Mouse (Mus musculus): ENCODE measurements around the gene Wdr25. TPM values are rescaled to one million over a fixed set of nuclear protein-coding genes. Genes with fewer than 3 reads are reported as not detected.

Gene Wdr25
- polyA plus RNA-seq, 1 experiment: 9.8 TPM

- Histone ChIP-seq H3K27me3 (replicated peaks) (no peaks in the 10 kb centered on the region), H3K36me3 (replicated peaks; ENCODE audit: low read length) (no peaks in the 10 kb centered on the region), H3K4me3 (replicated peaks) (no peak overlapping the region), H3K9me3 (peaks cover 9% of the 10 kb centered on the region; the same call in 1 of the 2 replicates), H3K4me1 (peaks cover 4% of the 10 kb centered on the region; the same call in 1 of the 2 replicates)
- TF ChIP-seq GATA1 (IDR thresholded peaks at IDR 0.05; ENCODE audit: borderline replicate concordance, low read length) (no peak), FLI1 (IDR thresholded peaks at IDR 0.05; ENCODE audit: low read length) (no peak)
Measured at GRCm38 (mm10) chr12:108993046-108993445, 99.6 kb downstream of the Wdr25 start.

GRCm38 (mm10) chr12:108994436-108995031, 101.1 kb downstream of the Wdr25 start:
- H3K9me3 ChIP-seq: 0 out of 2 replicates have a peak, but pooled peaks cover under 1% of the 10 kb centered on the region
- no peak overlapping the region for H3K4me3 ChIP-seq (replicated peaks)
- TF ChIP-seq FLI1 (IDR thresholded peaks at IDR 0.05; ENCODE audit: low read length) (no peak), GATA1 (IDR thresholded peaks at IDR 0.05; ENCODE audit: borderline replicate concordance, low read length) (no peak)
- peaks cover 4% of the 10 kb centered on the region; the same call in 1 of the 2 replicates for H3K4me1 ChIP-seq
- no peaks in the 10 kb centered on the region for H3K36me3 ChIP-seq (replicated peaks; ENCODE audit: low read length)
- H3K27me3 ChIP-seq (replicated peaks): no peaks in the 10 kb centered on the region

- Histone ChIP-seq H3K4me1 (no peaks in the 10 kb centered on the region), H3K4me3 (replicated peaks) (no peak overlapping the region), H3K27me3 (replicated peaks) (no peaks in the 10 kb centered on the region), H3K36me3 (replicated peaks; ENCODE audit: low read length) (no peaks in the 10 kb centered on the region), H3K9me3 (no peaks in the 10 kb centered on the region)
- TF ChIP-seq FLI1 (IDR thresholded peaks at IDR 0.05; ENCODE audit: low read length) (no peak), GATA1 (IDR thresholded peaks at IDR 0.05; ENCODE audit: borderline replicate concordance, low read length) (no peak)
Measured at GRCm38 (mm10) chr12:108995976-108996636, 102.7 kb downstream of the Wdr25 start.

GRCm38 (mm10) chr12:108997249-108997648, 103.8 kb downstream of the Wdr25 start:
- H3K4me3 ChIP-seq (replicated peaks): no peak overlapping the region
- no peaks in the 10 kb centered on the region for H3K9me3 ChIP-seq

GRCm38 (mm10) chr12:109002978-109003377, 109.5 kb downstream of the Wdr25 start:
- Histone ChIP-seq H3K27me3 (replicated peaks) (no peaks in the 10 kb centered on the region), H3K4me1 (no peaks in the 10 kb centered on the region; the same call in 1 of the 2 replicates), H3K9me3 (no peaks in the 10 kb centered on the region), H3K36me3 (replicated peaks; ENCODE audit: low read length) (no peaks in the 10 kb centered on the region), H3K4me3 (replicated peaks) (no peak overlapping the region)
- TF ChIP-seq GATA1 (IDR thresholded peaks at IDR 0.05; ENCODE audit: borderline replicate concordance, low read length) (no peak), FLI1 (IDR thresholded peaks at IDR 0.05; ENCODE audit: low read length) (no peak)

More at GRCm38 (mm10) chr12:108997249-108997648, 103.8 kb downstream of the Wdr25 start:
- no peaks in the 10 kb centered on the region for H3K27me3 ChIP-seq (replicated peaks)
- H3K36me3 ChIP-seq (replicated peaks; ENCODE audit: low read length): no peaks in the 10 kb centered on the region
- TF ChIP-seq GATA1 (IDR thresholded peaks at IDR 0.05; ENCODE audit: borderline replicate concordance, low read length) (no peak), FLI1 (IDR thresholded peaks at IDR 0.05; ENCODE audit: low read length) (no peak)
- H3K4me1 ChIP-seq: no peaks in the 10 kb centered on the region

- Histone ChIP-seq H3K9me3 (no peaks in the 10 kb centered on the region), H3K4me3 (replicated peaks) (no peak overlapping the region), H3K4me1 (no peaks in the 10 kb centered on the region; the same call in 1 of the 2 replicates), H3K36me3 (replicated peaks; ENCODE audit: low read length) (no peaks in the 10 kb centered on the region), H3K27me3 (replicated peaks) (no peaks in the 10 kb centered on the region)
- TF ChIP-seq GATA1 (IDR thresholded peaks at IDR 0.05; ENCODE audit: borderline replicate concordance, low read length) (no peak), FLI1 (IDR thresholded peaks at IDR 0.05; ENCODE audit: low read length) (no peak)
Measured at GRCm38 (mm10) chr12:109010070-109010649, 116.7 kb downstream of the Wdr25 start.

GRCm38 (mm10) chr12:109022181-109022691, 128.8 kb downstream of the Wdr25 start:
- Histone ChIP-seq H3K9me3 (peaks cover 5% of the 10 kb centered on the region; the same call in 1 of the 2 replicates), H3K27me3 (replicated peaks) (no peaks in the 10 kb centered on the region), H3K36me3 (replicated peaks; ENCODE audit: low read length) (peaks cover 19% of the 10 kb centered on the region), H3K4me3 (replicated peaks) (no peak overlapping the region), H3K4me1 (no peaks in the 10 kb centered on the region)
- no peak for TF ChIP-seq GATA1 (IDR thresholded peaks at IDR 0.05; ENCODE audit: borderline replicate concordance, low read length)
- no peak for TF ChIP-seq FLI1 (IDR thresholded peaks at IDR 0.05; ENCODE audit: low read length)

- no peak overlapping the region for H3K4me3 ChIP-seq (replicated peaks)
- H3K9me3 ChIP-seq: peaks cover 12% of the 10 kb centered on the region
- no peaks in the 10 kb centered on the region for H3K4me1 ChIP-seq
- no peaks in the 10 kb centered on the region for H3K27me3 ChIP-seq (replicated peaks)
- H3K36me3 ChIP-seq (replicated peaks; ENCODE audit: low read length): peaks cover 26% of the 10 kb centered on the region
- TF ChIP-seq GATA1 (IDR thresholded peaks at IDR 0.05; ENCODE audit: borderline replicate concordance, low read length) (no peak), FLI1 (IDR thresholded peaks at IDR 0.05; ENCODE audit: low read length) (no peak)
Measured at GRCm38 (mm10) chr12:109022966-109023365, 129.5 kb downstream of the Wdr25 start.

GRCm38 (mm10) chr12:109023780-109024179, 130.3 kb downstream of the Wdr25 start:
- Histone ChIP-seq H3K4me3 (replicated peaks) (no peak overlapping the region), H3K27me3 (replicated peaks) (no peaks in the 10 kb centered on the region), H3K4me1 (no peaks in the 10 kb centered on the region), H3K36me3 (replicated peaks; ENCODE audit: low read length) (peaks cover 28% of the 10 kb centered on the region), H3K9me3 (peaks cover 18% of the 10 kb centered on the region)
- TF ChIP-seq FLI1 (IDR thresholded peaks at IDR 0.05; ENCODE audit: low read length): no peak
- no peak for TF ChIP-seq GATA1 (IDR thresholded peaks at IDR 0.05; ENCODE audit: borderline replicate concordance, low read length)

GRCm38 (mm10) chr12:109037026-109037425, 143.6 kb downstream of the Wdr25 start:
- H3K4me1 ChIP-seq: no peaks in the 10 kb centered on the region
- no peak overlapping the region for H3K4me3 ChIP-seq (replicated peaks)
- peaks cover 19% of the 10 kb centered on the region for H3K9me3 ChIP-seq
- H3K36me3 ChIP-seq (replicated peaks; ENCODE audit: low read length): no peaks in the 10 kb centered on the region
- TF ChIP-seq FLI1 (IDR thresholded peaks at IDR 0.05; ENCODE audit: low read length): no peak
- peaks cover 66% of the 10 kb centered on the region for H3K27me3 ChIP-seq (replicated peaks)
